Mouse (Mus musculus) lung, adult 2 months (tissue): ENCODE measurements around the gene Stat3.

ENCODE experiments used
- CTCF ChIP-seq: fragments of 200-500 bp; IDR thresholded peaks from 2 replicates; pipeline ENCODE4 v1.5.1; 2011; ENCODE audit warnings: mild to moderate bottlenecking, low read length, control low read depth; ENCODE audit not compliant: insufficient read depth
- POLR2A ChIP-seq: fragments of 200-500 bp; IDR thresholded peaks from 2 replicates; pipeline ENCODE4 v1.6.1; 2011; ENCODE audit warnings: low read depth, mild to moderate bottlenecking, control low read depth, low read length, borderline replicate concordance; ENCODE audit errors: extremely low read depth

DNA sequence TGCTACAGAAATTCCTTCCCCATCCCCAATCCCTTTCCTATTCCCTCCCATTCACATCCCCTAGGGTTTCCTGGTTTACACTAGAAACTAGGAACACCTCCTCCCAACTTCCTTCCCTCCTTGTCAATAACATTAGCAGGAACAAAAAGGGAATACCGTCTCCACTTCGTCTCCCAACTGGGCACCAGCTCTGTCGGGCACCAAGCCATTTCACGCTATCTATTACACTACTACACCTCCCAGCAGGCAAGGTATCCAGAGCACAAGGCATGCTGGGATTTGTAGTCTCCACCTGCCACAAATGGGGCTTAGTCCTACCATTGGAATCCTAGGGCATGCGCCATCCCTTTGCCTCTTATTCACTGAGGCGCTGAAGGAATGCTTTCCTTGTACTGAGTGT lies 21.2 kb upstream of the Stat3 start:
- TF ChIP-seq POLR2A (peak; percentile 34; the same call in 1 of the 2 replicates), CTCF (no peak)
